Mouse (Mus musculus) E14TG2a.4 (cell line): Measurements from ENCODE around the gene Top1.

Experiments used
- CTCF ChIP-seq: conservative IDR thresholded peaks from 2 replicates; pipeline ENCODE4 v1.5.1; 2014; ENCODE audit warnings: low read length
- NANOG ChIP-seq: IDR thresholded peaks from 2 replicates; pipeline ENCODE4 v1.6.1; 2014; ENCODE audit warnings: borderline replicate concordance, low read length, mixed read lengths
- POU5F1 ChIP-seq: IDR thresholded peaks from 2 replicates; pipeline ENCODE4 v1.6.1; 2014; ENCODE audit warnings: low read length, borderline replicate concordance

- TF ChIP-seq NANOG (no peak), POU5F1 (no peak), CTCF (no peak)
These were observed 2.4 kb downstream of the Top1 start for GRCm38 (mm10) chr2:160648097-160648496.
